Mouse (Mus musculus) lung, embryonic 16.5 days (tissue): ENCODE data around the gene Zfp69. TPM values are rescaled to one million over a fixed set of nuclear protein-coding genes. Genes with fewer than 3 reads are reported as not detected.

Source experiments
- ATAC-seq: fragments of 200-750 bp; cut with Nextera tagmentation; 2 replicates; pipeline ENCODE4 v1.8.0; 2017; ENCODE audit warnings: low read depth, mild to moderate bottlenecking, moderate library complexity
- H3K27ac ChIP-seq: fragments of 300-500 bp; sonication (generic); 2 replicates; pipeline ENCODE4 v1.5.1; 2014; ENCODE audit warnings: mild to moderate bottlenecking, control low read depth, low read length
- H3K27me3 ChIP-seq: fragments of 300-500 bp; sonication (generic); 2 replicates; pipeline ENCODE4 v1.6.1; 2014; ENCODE audit warnings: low read depth, low read length, mixed read lengths; ENCODE audit not compliant: control insufficient read depth, insufficient read depth
- H3K36me3 ChIP-seq: fragments of 300-500 bp; sonication (generic); 2 replicates; pipeline ENCODE4 v1.6.1; 2014; ENCODE audit warnings: low read length; ENCODE audit not compliant: control insufficient read depth, insufficient read depth
- H3K4me1 ChIP-seq: fragments of 300-500 bp; sonication (generic); replicated peaks from 2 replicates; pipeline ENCODE4 v1.6.1; 2014; ENCODE audit warnings: low read length, mixed read lengths; ENCODE audit not compliant: control insufficient read depth, insufficient read depth
- H3K4me2 ChIP-seq: fragments of 300-500 bp; sonication (generic); 2 replicates; pipeline ENCODE4 v1.6.1; 2014; ENCODE audit warnings: low read depth, low read length, control low read depth
- H3K4me3 ChIP-seq: fragments of 300-500 bp; sonication (generic); 2 replicates; pipeline ENCODE4 v1.5.1; 2014; ENCODE audit warnings: mild to moderate bottlenecking, low read length, control low read depth
- H3K9ac ChIP-seq: fragments of 300-500 bp; sonication (generic); 2 replicates; pipeline ENCODE4 v1.6.1; 2014; ENCODE audit warnings: low read length, control low read depth
- H3K9me3 ChIP-seq: fragments of 300-500 bp; sonication (generic); 2 replicates; pipeline ENCODE4 v1.6.1; 2016; ENCODE audit warnings: low read length; ENCODE audit not compliant: control insufficient read depth
- WGBS: fragments of 180-500 bp; shearing (Covaris S2); extraction: QIAGEN DNeasy Blood & Tissue Kit; methylation state at CpG from one replicate; pipeline ENCODE4 v1.1.7; 2014; 5-methylcytosine and 5-hydroxymethylcytosine counted together
- polyA plus RNA-seq: library from polyadenylated mRNA; unstranded; fragments of >200 nt; fragmentation: Nextera tagmentation; extraction: Ambion mirVana; gene quantifications from 2 replicates; pipeline ENCODE4 v1.2.1, GENCODE M21; 2015

Zfp69 gene
- polyA plus RNA-seq, 1 experiment from 2014 or later, result 6.8 TPM

DNA sequence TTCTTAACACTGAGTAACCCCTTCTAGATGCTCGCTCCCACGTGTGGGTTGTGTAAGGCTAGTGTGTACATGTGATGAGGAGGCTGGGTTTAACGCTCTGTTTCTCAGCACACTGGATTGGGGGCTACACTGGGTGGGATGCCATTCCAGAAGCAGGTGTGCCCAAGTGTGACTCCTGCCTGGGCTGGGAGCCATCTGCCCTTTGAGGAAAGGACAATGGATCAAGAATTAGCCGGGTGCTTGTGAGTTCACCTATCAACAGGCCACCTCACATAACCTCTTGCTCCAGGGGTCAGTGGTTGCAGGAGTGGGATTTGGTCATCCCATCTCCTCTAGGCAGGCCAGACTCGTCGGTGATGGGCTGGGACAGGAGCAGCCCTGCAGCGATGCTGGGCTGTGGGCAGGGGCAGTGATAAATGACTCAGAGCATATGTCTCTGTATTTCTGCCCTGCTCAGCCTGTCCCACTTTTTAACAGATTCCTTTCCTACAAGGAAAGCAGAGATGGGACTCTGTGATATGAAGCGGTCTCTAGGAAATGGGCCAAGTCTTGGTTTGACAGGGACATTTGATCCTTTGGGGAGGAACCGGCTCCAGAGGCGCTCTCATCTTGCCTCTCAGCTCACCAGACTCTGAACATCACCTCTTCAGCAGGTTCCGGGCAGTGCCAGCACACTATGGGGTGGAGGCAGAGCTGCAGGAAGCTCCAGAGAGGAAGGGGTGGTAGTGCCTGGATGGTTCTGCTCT is 57.7 kb downstream of the Zfp69 start:
- Histone ChIP-seq H3K36me3 (no peaks in the 10 kb centered on the region), H3K9ac (no peak overlapping the region), H3K4me2 (no peak overlapping the region), H3K27me3 (no peaks in the 10 kb centered on the region), H3K4me3 (no peak overlapping the region), H3K27ac (no peak overlapping the region), H3K9me3 (no peaks in the 10 kb centered on the region; the same call in 1 of the 2 replicates), H3K4me1 (no peaks in the 10 kb centered on the region)
- WGBS, result 48% methylated on average over 11 of the region's 11 CpGs
- no peak for ATAC-seq

DNA sequence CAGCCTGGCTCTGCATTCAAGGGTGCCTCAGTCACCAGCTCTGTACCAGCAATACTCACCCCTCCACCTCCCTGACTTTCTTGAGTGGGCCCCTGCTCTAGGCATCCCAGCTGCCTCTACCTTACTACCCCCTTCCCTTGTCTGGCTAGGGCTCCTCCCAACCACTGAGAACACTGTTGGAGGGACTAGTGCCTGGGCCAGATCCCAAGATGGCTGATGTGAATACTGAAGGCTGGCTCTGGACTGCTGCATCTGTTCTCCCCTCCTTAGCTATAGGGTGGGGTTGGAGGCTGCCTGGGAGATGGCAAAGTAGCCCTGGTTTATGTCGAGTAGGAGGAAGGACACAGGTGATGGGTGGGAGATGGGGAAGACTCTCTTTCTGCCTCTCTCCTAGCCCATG is 59.0 kb downstream of the Zfp69 start:
- Histone ChIP-seq H3K27me3 (no peaks in the 10 kb centered on the region), H3K4me3 (no peak overlapping the region), H3K4me2 (no peak overlapping the region), H3K9ac (no peak overlapping the region), H3K9me3 (no peaks in the 10 kb centered on the region; the same call in 1 of the 2 replicates), H3K36me3 (no peaks in the 10 kb centered on the region), H3K4me1 (no peaks in the 10 kb centered on the region), H3K27ac (no peak overlapping the region)
- ATAC-seq, result no peak
- WGBS, result 35% methylated on average over 1 of the region's 1 CpGs

DNA sequence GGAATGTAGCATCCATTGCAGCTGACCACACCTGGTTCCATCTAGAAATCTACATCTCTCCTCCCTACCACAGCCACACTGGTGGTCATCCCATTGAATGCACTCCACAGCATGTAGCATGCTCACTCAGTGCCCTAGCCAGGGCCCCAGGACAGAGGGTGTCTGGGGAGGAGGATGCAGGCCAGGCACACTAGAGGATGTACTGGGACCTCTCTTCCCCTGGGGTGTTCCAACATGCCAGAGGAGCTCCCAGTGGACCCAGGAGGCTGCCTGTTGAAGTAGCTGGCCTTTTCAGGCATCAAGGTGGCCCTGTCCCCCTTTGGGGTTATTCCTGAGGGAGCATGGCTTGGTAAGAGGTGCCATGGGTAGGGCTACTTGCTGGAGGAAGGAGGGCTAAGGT is 59.5 kb downstream of the Zfp69 start:
- Histone ChIP-seq H3K4me2 (no peak overlapping the region), H3K4me1 (no peaks in the 10 kb centered on the region), H3K27ac (no peak overlapping the region), H3K9me3 (no peaks in the 10 kb centered on the region), H3K36me3 (no peaks in the 10 kb centered on the region), H3K9ac (no peak overlapping the region), H3K27me3 (no peaks in the 10 kb centered on the region), H3K4me3 (no peak overlapping the region)
- ATAC-seq, result no peak

DNA sequence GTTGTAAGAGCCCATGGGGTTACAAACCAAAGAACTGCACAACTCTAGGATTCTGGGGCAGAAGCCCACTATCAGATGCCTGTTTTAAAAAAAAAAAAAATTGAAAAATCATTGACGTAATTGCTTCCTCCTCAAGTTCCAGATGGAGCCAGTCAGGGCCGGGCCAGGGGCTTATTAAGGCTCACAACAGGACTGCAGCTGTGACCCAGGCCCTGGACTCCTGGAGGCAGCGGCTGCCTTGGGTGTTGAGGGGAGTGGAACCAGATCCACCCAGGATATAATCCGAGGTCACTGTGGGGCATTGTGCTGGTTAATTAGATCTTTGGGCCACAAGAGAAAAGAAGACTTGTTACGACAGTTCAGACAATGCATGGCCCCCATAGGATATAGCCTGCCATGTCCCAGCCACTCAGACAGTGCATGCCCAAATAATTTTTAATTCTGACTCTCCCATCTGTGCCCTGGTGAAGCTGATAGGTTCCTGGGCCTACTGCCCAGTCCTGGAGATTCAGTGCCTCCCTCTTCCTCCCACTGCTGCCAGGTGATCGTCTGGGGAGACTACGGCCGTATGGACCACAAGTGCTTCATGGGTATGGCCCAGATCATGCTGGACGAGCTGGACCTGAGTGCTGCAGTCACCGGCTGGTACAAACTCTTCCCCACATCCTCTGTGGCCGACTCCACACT is 60.6 kb downstream of the Zfp69 start:
- Histone ChIP-seq H3K4me1 (peaks cover under 1% of the 10 kb centered on the region), H3K27ac (no peak overlapping the region), H3K4me3 (no peak overlapping the region), H3K4me2 (no peak overlapping the region), H3K36me3 (no peaks in the 10 kb centered on the region), H3K9ac (no peak overlapping the region), H3K27me3 (no peaks in the 10 kb centered on the region), H3K9me3 (no peaks in the 10 kb centered on the region)
- WGBS, result 62% methylated on average over 11 of the region's 11 CpGs
- ATAC-seq, result no peak

DNA sequence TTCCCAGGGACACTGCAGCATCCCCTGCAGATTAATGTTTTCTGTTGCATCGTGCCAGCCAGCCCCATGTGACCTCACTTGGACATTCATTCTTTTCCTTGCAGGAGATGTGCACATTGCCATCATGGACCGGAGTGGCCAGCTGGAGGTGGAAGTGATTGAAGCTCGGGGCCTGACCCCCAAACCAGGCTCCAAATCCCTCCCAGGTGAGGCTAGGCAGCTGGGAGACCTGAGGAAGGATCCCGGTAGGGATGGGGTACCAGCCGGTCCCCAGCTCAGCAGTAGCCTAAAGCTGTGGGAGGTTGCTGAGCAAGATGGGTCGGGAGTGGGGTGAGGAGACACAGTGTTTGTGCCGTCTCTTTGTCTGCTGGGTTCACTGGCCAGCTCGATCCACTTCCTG is 62.6 kb downstream of the Zfp69 start:
- Histone ChIP-seq H3K36me3 (no peaks in the 10 kb centered on the region), H3K9ac (no peak overlapping the region), H3K27ac (no peak overlapping the region), H3K4me3 (no peak overlapping the region), H3K27me3 (no peaks in the 10 kb centered on the region), H3K9me3 (no peaks in the 10 kb centered on the region), H3K4me1 (peaks cover 6% of the 10 kb centered on the region), H3K4me2 (no peak overlapping the region)
- no peak for ATAC-seq
- 57% methylated on average over 8 of the region's 8 CpGs for WGBS

DNA sequence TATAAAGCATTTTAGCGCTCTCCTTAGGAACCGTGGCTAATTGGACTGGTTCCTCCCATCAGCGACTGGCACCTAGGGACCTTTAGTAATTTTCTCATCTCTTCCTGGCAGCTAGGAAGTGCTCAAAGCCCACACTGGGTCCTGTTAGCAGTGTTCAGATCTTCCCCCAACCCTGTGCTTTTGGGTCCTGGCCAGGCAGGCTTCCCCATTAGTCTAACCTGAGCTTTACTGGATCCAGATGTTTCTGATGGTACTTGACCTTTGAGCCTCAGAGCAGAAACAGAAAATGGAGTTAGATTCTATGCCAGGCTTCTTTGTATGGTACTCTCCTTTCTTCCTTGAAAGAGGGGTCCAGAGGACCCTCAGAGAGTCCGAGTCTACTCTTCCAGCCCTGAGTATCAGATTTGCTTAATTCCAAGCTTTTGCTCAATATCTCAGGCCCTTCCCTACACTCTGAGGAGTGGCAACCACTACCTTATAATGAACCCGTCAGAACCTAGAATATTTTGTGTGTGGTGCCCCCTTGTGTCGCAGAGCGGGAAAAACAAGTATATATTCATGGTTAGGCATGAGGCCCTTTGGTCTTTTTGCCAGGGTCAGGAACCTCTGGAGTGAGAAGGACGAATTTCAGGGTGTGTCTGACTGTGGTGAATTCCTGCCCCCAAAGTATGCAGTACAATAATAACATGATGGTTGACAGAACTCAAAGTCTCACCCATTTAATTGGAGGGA is 64.0 kb downstream of the Zfp69 start:
- H3K4me3 ChIP-seq, result no peak overlapping the region
- H3K36me3 ChIP-seq, result no peaks in the 10 kb centered on the region
- no peaks in the 10 kb centered on the region for H3K27me3 ChIP-seq
- no peak overlapping the region for H3K27ac ChIP-seq
- WGBS, result 31% methylated on average over 8 of the region's 8 CpGs
- no peak overlapping the region for H3K9ac ChIP-seq
- no peaks in the 10 kb centered on the region for H3K9me3 ChIP-seq
- ATAC-seq, result no peak
- peaks cover 6% of the 10 kb centered on the region for H3K4me1 ChIP-seq
- H3K4me2 ChIP-seq, result no peak overlapping the region

DNA sequence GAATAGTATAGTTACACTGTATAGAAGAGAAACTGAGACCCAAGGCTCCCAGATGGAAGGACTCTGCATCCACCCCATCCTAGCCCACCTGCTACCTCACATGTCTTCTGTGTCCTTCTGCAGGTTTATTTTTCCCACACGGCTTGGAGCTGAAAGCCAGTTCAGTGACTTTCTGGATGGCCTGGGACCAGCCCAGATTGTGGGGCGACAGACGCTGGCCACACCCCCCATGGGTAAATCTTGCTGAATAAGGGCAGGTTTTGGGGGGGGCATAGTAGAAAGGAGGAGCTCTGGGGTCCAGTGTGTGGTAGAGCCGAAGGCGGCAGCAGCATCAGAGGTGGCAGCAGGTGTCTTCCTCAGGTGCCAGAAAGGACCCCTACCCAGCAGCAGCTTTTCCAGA is 64.7 kb downstream of the Zfp69 start:
- Histone ChIP-seq H3K4me1 (peaks cover 6% of the 10 kb centered on the region), H3K4me2 (no peak overlapping the region), H3K27ac (no peak overlapping the region), H3K9me3 (no peaks in the 10 kb centered on the region), H3K36me3 (no peaks in the 10 kb centered on the region), H3K27me3 (no peaks in the 10 kb centered on the region), H3K9ac (no peak overlapping the region), H3K4me3 (no peak overlapping the region)
- no peak for ATAC-seq
- WGBS, result 75% methylated on average over 5 of the region's 5 CpGs

DNA sequence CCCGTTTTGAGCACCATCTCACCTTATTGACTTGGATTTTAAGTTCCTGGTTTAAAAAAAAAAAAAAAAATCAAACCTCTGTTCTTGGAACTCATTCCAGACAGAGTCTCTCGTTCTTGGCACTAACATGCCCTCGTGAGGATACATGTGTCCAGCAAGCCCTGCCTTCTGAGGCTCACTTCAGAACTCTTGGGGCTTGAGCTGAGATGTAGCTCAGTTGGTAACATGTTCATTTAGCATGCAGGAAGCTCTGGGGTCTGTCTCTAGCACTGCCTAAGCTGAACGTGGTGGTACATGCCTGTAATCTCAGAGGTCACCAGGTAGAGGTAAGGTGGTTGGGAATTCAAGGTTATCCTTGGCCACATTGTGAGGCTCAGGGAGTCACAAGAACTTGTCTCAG is 65.4 kb downstream of the Zfp69 start:
- Histone ChIP-seq H3K36me3 (no peaks in the 10 kb centered on the region), H3K9me3 (no peaks in the 10 kb centered on the region), H3K27me3 (no peaks in the 10 kb centered on the region), H3K4me1 (peaks cover 6% of the 10 kb centered on the region), H3K9ac (no peak overlapping the region), H3K4me3 (no peak overlapping the region), H3K4me2 (no peak overlapping the region), H3K27ac (no peak overlapping the region)
- 7% methylated on average over 4 of the region's 4 CpGs for WGBS
- no peak for ATAC-seq
